Mouse (Mus musculus) hindbrain, embryonic 11.5 days (tissue): ENCODE data around the gene Cyb561. TPM values are rescaled to one million over a fixed set of nuclear protein-coding genes. Genes with fewer than 3 reads are reported as not detected.

Experiments
- ATAC-seq: fragments of 200-750 bp; cut with Nextera tagmentation; 2 replicates; pipeline ENCODE4 v1.8.0; 2017; ENCODE audit warnings: mild to moderate bottlenecking, moderate TSS enrichment, moderate library complexity; ENCODE audit not compliant: low FRiP score
- DNase-seq: peaks from one replicate; pipeline ENCODE4 v3.0.0-alpha.2; 2015; ENCODE audit warnings: low spot score
- H3K27ac ChIP-seq: fragments of 300-500 bp; sonication (generic); 2 replicates; pipeline ENCODE4 v1.5.1; 2014; ENCODE audit warnings: mild to moderate bottlenecking, low read depth, low read length
- H3K27me3 ChIP-seq: fragments of 300-500 bp; sonication (generic); 2 replicates; pipeline ENCODE4 v1.6.1; 2014; ENCODE audit warnings: mild to moderate bottlenecking, low read length, moderate library complexity, mixed read lengths; ENCODE audit not compliant: control insufficient read depth, insufficient read depth
- H3K36me3 ChIP-seq: fragments of 300-500 bp; sonication (generic); 2 replicates; pipeline ENCODE4 v1.6.1; 2014; ENCODE audit warnings: mild to moderate bottlenecking, low read length, moderate library complexity, mixed read lengths; ENCODE audit not compliant: control insufficient read depth, insufficient read depth
- H3K4me1 ChIP-seq: fragments of 300-500 bp; sonication (generic); replicated peaks from 2 replicates; pipeline ENCODE4 v1.6.1; 2014; ENCODE audit warnings: low read length, mixed read lengths; ENCODE audit not compliant: control insufficient read depth, insufficient read depth
- H3K4me2 ChIP-seq: fragments of 300-500 bp; sonication (generic); replicated peaks from 2 replicates; pipeline ENCODE4 v1.6.1; 2014; ENCODE audit warnings: mild to moderate bottlenecking, low read depth, low read length
- H3K4me3 ChIP-seq: fragments of 300-500 bp; sonication (generic); 2 replicates; pipeline ENCODE4 v1.5.1; 2014; ENCODE audit warnings: low read depth, low read length
- H3K9ac ChIP-seq: fragments of 300-500 bp; sonication (generic); 2 replicates; pipeline ENCODE4 v1.6.1; 2014; ENCODE audit warnings: low read depth, low read length
- H3K9me3 ChIP-seq: fragments of 300-500 bp; sonication (generic); 2 replicates; pipeline ENCODE4 v1.6.1; 2016; ENCODE audit warnings: low read length; ENCODE audit not compliant: control insufficient read depth
- WGBS: fragments of 180-500 bp; shearing (Covaris S2); extraction: QIAGEN DNeasy Blood & Tissue Kit; methylation state at CpG from one replicate; pipeline ENCODE4 v1.1.7; 2014; 5-methylcytosine and 5-hydroxymethylcytosine counted together
- polyA plus RNA-seq: library from polyadenylated mRNA; unstranded; fragments of >200 nt; fragmentation: Nextera tagmentation; extraction: Ambion mirVana; gene quantifications from 2 replicates; pipeline ENCODE4 v1.2.1, GENCODE M21; 2014

The Cyb561 gene
- polyA plus RNA-seq, 1 experiment from 2014 or later: 17.6 TPM

- ATAC-seq: no peak
- WGBS: 48% methylated on average over 11 of the region's 11 CpGs
These were observed 6.4 kb downstream of the Cyb561 start for GRCm38 (mm10) chr11:105946694-105947154.

GRCm38 (mm10) chr11:105944770-105945672 lies 8.1 kb downstream of the Cyb561 start:
- no peak for DNase-seq
- no peaks in the 10 kb centered on the region for H3K9me3 ChIP-seq
- no peaks in the 10 kb centered on the region for H3K36me3 ChIP-seq
- no peak overlapping the region for H3K4me2 ChIP-seq
- H3K27ac ChIP-seq: no peak overlapping the region
- 78% methylated on average over 16 of the region's 16 CpGs for WGBS
- no peaks in the 10 kb centered on the region for H3K27me3 ChIP-seq
- no peak overlapping the region; the same call in 1 of the 2 replicates for H3K4me3 ChIP-seq
- no peaks in the 10 kb centered on the region; the same call in 1 of the 2 replicates for H3K4me1 ChIP-seq
- ATAC-seq: no peak
- no peak overlapping the region for H3K9ac ChIP-seq

More at GRCm38 (mm10) chr11:105946694-105947154, 6.4 kb downstream of the Cyb561 start:
- Histone ChIP-seq H3K4me2 (no peak overlapping the region), H3K27me3 (no peaks in the 10 kb centered on the region), H3K9ac (no peak overlapping the region), H3K27ac (no peak overlapping the region), H3K36me3 (no peaks in the 10 kb centered on the region), H3K4me1 (no peaks in the 10 kb centered on the region; the same call in 1 of the 2 replicates), H3K9me3 (no peaks in the 10 kb centered on the region), H3K4me3 (no peak overlapping the region)
- no peak for DNase-seq

GRCm38 (mm10) chr11:105944126-105944621 lies 9.0 kb downstream of the Cyb561 start:
- Histone ChIP-seq H3K9me3 (no peaks in the 10 kb centered on the region), H3K27me3 (no peaks in the 10 kb centered on the region), H3K27ac (no peak overlapping the region), H3K4me2 (peak overlapping the region; percentile 95), H3K9ac (peak overlapping the region; percentile 64), H3K4me3 (peak overlapping the region; percentile 60), H3K36me3 (no peaks in the 10 kb centered on the region), H3K4me1 (no peaks in the 10 kb centered on the region; the same call in 1 of the 2 replicates)
- under 1% methylated on average over 44 of the region's 59 CpGs for WGBS
- peak; percentile 72 for DNase-seq
- ATAC-seq: peak; percentile 76

- Histone ChIP-seq H3K9me3 (no peaks in the 10 kb centered on the region), H3K4me2 (peak overlapping the region; percentile 95), H3K27ac (no peak overlapping the region), H3K9ac (peak overlapping the region; percentile 64), H3K36me3 (no peaks in the 10 kb centered on the region), H3K27me3 (no peaks in the 10 kb centered on the region), H3K4me3 (peak overlapping the region; percentile 60), H3K4me1 (no peaks in the 10 kb centered on the region; the same call in 1 of the 2 replicates)
- DNase-seq: peak; percentile 48
- peak; percentile 49 for ATAC-seq
- 6% methylated on average over 47 of the region's 47 CpGs for WGBS
These were observed 9.7 kb downstream of the Cyb561 start for GRCm38 (mm10) chr11:105943133-105944102.

GRCm38 (mm10) chr11:105941973-105942372 lies 11.2 kb downstream of the Cyb561 start:
- no peaks in the 10 kb centered on the region for H3K9me3 ChIP-seq
- H3K27ac ChIP-seq: no peak overlapping the region
- H3K4me3 ChIP-seq: no peak overlapping the region
- ATAC-seq (no peak), DNase-seq (no peak)
- H3K27me3 ChIP-seq: no peaks in the 10 kb centered on the region
- no peaks in the 10 kb centered on the region for H3K36me3 ChIP-seq
- no peaks in the 10 kb centered on the region; the same call in 1 of the 2 replicates for H3K4me1 ChIP-seq
- 72% methylated on average over 8 of the region's 8 CpGs for WGBS
- no peak overlapping the region for H3K4me2 ChIP-seq
- H3K9ac ChIP-seq: no peak overlapping the region

- Histone ChIP-seq H3K9me3 (no peaks in the 10 kb centered on the region), H3K27ac (no peak overlapping the region), H3K9ac (no peak overlapping the region), H3K36me3 (no peaks in the 10 kb centered on the region), H3K4me1 (peaks cover 4% of the 10 kb centered on the region), H3K4me3 (no peak overlapping the region), H3K4me2 (no peak overlapping the region), H3K27me3 (no peaks in the 10 kb centered on the region)
- 53% methylated on average over 9 of the region's 9 CpGs for WGBS
- DNase-seq (no peak), ATAC-seq (no peak)
These were observed 14.4 kb downstream of the Cyb561 start for GRCm38 (mm10) chr11:105938771-105939170.

DNA sequence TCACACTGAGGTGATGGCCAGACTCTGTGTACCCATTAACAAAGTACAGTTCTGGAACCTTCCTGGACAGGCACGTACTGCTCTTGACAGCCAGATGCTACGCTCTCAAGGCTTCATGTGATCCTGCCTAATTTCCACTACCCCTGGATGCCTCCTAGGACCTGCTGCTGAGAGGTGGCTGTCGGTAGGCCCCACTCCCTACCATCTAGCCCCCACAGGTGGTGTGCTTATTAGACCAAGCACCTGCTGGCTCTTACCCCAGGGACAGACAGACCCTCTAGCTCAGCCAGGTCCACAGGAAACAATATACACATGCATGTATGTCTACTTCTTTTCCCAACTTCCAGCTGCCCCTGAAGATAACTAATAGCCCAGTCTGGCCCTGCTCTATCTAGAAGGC lies 16.2 kb downstream of the Cyb561 start:
- Histone ChIP-seq H3K27ac (no peak overlapping the region), H3K36me3 (no peaks in the 10 kb centered on the region), H3K9me3 (no peaks in the 10 kb centered on the region), H3K4me1 (peaks cover 4% of the 10 kb centered on the region; the same call in 1 of the 2 replicates), H3K4me3 (no peak overlapping the region), H3K4me2 (no peak overlapping the region), H3K9ac (no peak overlapping the region), H3K27me3 (no peaks in the 10 kb centered on the region)
- ATAC-seq: no peak
- DNase-seq: no peak
- WGBS: 94% methylated on average over 3 of the region's 3 CpGs

- ATAC-seq: no peak
- no peak overlapping the region for H3K27ac ChIP-seq
- 83% methylated on average over 6 of the region's 6 CpGs for WGBS
These were observed 16.9 kb downstream of the Cyb561 start for GRCm38 (mm10) chr11:105936200-105936599.

More at GRCm38 (mm10) chr11:105936200-105936599, 16.9 kb downstream of the Cyb561 start:
- H3K4me3 ChIP-seq: no peak overlapping the region
- H3K9me3 ChIP-seq: no peaks in the 10 kb centered on the region
- H3K36me3 ChIP-seq: no peaks in the 10 kb centered on the region
- no peak overlapping the region for H3K4me2 ChIP-seq
- no peak for DNase-seq
- no peak overlapping the region for H3K9ac ChIP-seq
- no peaks in the 10 kb centered on the region for H3K27me3 ChIP-seq
- H3K4me1 ChIP-seq: peaks cover 4% of the 10 kb centered on the region; the same call in 1 of the 2 replicates
